Mouse (Mus musculus) frontal cortex, postnatal 36 days (tissue): ENCODE results near the gene Pcx.

ENCODE experiments used
- DNase-seq, 2 experiments: peaks; one replicate each; pipeline ENCODE4 v3.0.0; 2022; ENCODE audit warnings: low spot score in 2 of 2

Pcx gene

GRCm38 (mm10) chr19:4496535-4497262 lies 13.6 kb upstream of the Pcx start:
- DNase-seq: no peak

GRCm38 (mm10) chr19:4497263-4497973 lies 12.9 kb upstream of the Pcx start:
- DNase-seq: peak; percentile 72 to 74

- DNase-seq: no peak
Measured at GRCm38 (mm10) chr19:4498062-4498933, 12.0 kb upstream of the Pcx start, which contains the start of gene 2010003K11Rik. Gene 2010003K11Rik, minus strand, starts transcription at chr19:4498583.

- no peak for DNase-seq
Measured at GRCm38 (mm10) chr19:4502701-4503100, 7.6 kb upstream of the Pcx start.

GRCm38 (mm10) chr19:4504830-4505229 lies 5.4 kb upstream of the Pcx start:
- no peak for DNase-seq

- DNase-seq: no peak
Measured at GRCm38 (mm10) chr19:4507746-4508145, 2.5 kb upstream of the Pcx start.

GRCm38 (mm10) chr19:4511116-4511841 lies 1.0 kb downstream of the Pcx start:
- DNase-seq: no peak

GRCm38 (mm10) chr19:4513236-4513858 lies 3.1 kb downstream of the Pcx start:
- DNase-seq: no peak

GRCm38 (mm10) chr19:4515746-4516145 lies 5.5 kb downstream of the Pcx start:
- DNase-seq: no peak

- no peak for DNase-seq
Measured at GRCm38 (mm10) chr19:4516288-4516687, 6.0 kb downstream of the Pcx start.

GRCm38 (mm10) chr19:4517483-4517882 lies 7.2 kb downstream of the Pcx start:
- no peak for DNase-seq

GRCm38 (mm10) chr19:4521426-4522050 lies 11.3 kb downstream of the Pcx start:
- DNase-seq: no peak

GRCm38 (mm10) chr19:4534646-4535045 lies 24.4 kb downstream of the Pcx start:
- DNase-seq: no peak

- DNase-seq: no peak
Measured at GRCm38 (mm10) chr19:4535922-4536321, 25.6 kb downstream of the Pcx start.

- no peak for DNase-seq
Measured at GRCm38 (mm10) chr19:4536606-4537005, 26.3 kb downstream of the Pcx start.

- no peak for DNase-seq
Measured at GRCm38 (mm10) chr19:4540263-4540662, 30.0 kb downstream of the Pcx start.

GRCm38 (mm10) chr19:4540992-4541391 lies 30.7 kb downstream of the Pcx start:
- no peak for DNase-seq

GRCm38 (mm10) chr19:4542081-4542480 lies 31.8 kb downstream of the Pcx start:
- no peak for DNase-seq

GRCm38 (mm10) chr19:4545091-4545490 lies 34.8 kb downstream of the Pcx start:
- DNase-seq: no peak

GRCm38 (mm10) chr19:4545841-4546240 lies 35.6 kb downstream of the Pcx start:
- no peak for DNase-seq

- DNase-seq: no peak
Measured at GRCm38 (mm10) chr19:4547801-4548200, 37.5 kb downstream of the Pcx start.
